Mouse (Mus musculus) CH12.LX (cell line): ENCODE results near the gene Slc2a12. TPM values are rescaled to one million over a fixed set of nuclear protein-coding genes. Genes with fewer than 3 reads are reported as not detected.

Experiments used
- DNase-seq: peaks from one replicate; pipeline ENCODE4 v3.0.0-alpha.2; 2013; ENCODE audit errors: extremely low read depth
- H3K27ac ChIP-seq: 2 replicates; pipeline ENCODE4 v1.5.1; 2012; ENCODE audit warnings: low read depth, mild to moderate bottlenecking, control low read depth, moderate library complexity; ENCODE audit not compliant: insufficient read depth
- H3K27me3 ChIP-seq: replicated peaks from 2 replicates; pipeline ENCODE3; 2012; ENCODE audit warnings: inconsistent platforms
- H3K36me3 ChIP-seq, 2 experiments: replicated peaks in 1 of 2; 2 replicates each; pipeline versions ENCODE3 to v1.6.1; 2012; ENCODE audit warnings: inconsistent platforms in 1 of 2, low read length in 1 of 2, mild to moderate bottlenecking in 1 of 2, mixed read lengths in 1 of 2, moderate library complexity in 1 of 2; ENCODE audit not compliant: control insufficient read depth in 1 of 2, insufficient read depth in 1 of 2
- H3K4me1 ChIP-seq, 2 experiments: 2 replicates each; pipeline ENCODE4 v1.6.1; 2012; ENCODE audit warnings: inconsistent platforms in 1 of 2, moderate library complexity in 1 of 2; ENCODE audit not compliant: insufficient read depth in 2 of 2, control insufficient read depth in 1 of 2
- H3K4me2 ChIP-seq: 2 replicates; pipeline ENCODE4 v1.6.1; 2012; ENCODE audit warnings: low read depth, mild to moderate bottlenecking, control low read depth; ENCODE audit not compliant: poor library complexity, insufficient read depth, severe bottlenecking
- H3K4me3 ChIP-seq, 3 experiments: fragments of 150-350 bp in 1 of 3; sonication (generic) in 1 of 3; replicated peaks in 1 of 3; 2 replicates each; pipeline versions ENCODE3 to v1.5.1; 2011 to 2012; ENCODE audit warnings: low read depth in 2 of 3, low read length in 2 of 3, mild to moderate bottlenecking in 2 of 3, moderate library complexity in 2 of 3, control low read depth in 1 of 3, improper control_type of control experiment in 1 of 3, inconsistent platforms in 1 of 3, mixed read lengths in 1 of 3; ENCODE audit not compliant: poor library complexity in 1 of 3
- H3K79me2 ChIP-seq: replicated peaks from 2 replicates; pipeline ENCODE4 v1.6.1; 2012; ENCODE audit warnings: mild to moderate bottlenecking, moderate library complexity; ENCODE audit not compliant: control insufficient read depth, poor library complexity, insufficient read depth, severe bottlenecking; ENCODE audit errors: extremely low read depth
- H3K9ac ChIP-seq: 2 replicates; pipeline ENCODE4 v1.6.1; 2012; ENCODE audit warnings: low read depth, mild to moderate bottlenecking, control low read depth, moderate library complexity; ENCODE audit not compliant: insufficient read depth
- H3K9me3 ChIP-seq: replicated peaks from 2 replicates; pipeline ENCODE3; 2012; ENCODE audit warnings: low read length, inconsistent platforms, mixed read lengths
- CHD1 ChIP-seq: IDR thresholded peaks from 2 replicates; pipeline ENCODE4 v1.6.1; 2012; ENCODE audit warnings: low read depth, low read length, improper control_type of control experiment, inconsistent platforms
- CHD2 ChIP-seq: IDR thresholded peaks from 2 replicates; pipeline ENCODE4 v1.6.1; 2011; ENCODE audit warnings: low read length, improper control_type of control experiment
- E2F4 ChIP-seq: IDR thresholded peaks from 2 replicates; pipeline ENCODE4 v1.6.1; 2011; ENCODE audit warnings: low read depth, low read length, improper control_type of control experiment; ENCODE audit not compliant: insufficient replicate concordance
- ELF1 ChIP-seq: IDR thresholded peaks from 2 replicates; pipeline ENCODE4 v1.6.1; 2014; ENCODE audit warnings: low read depth, mild to moderate bottlenecking, inconsistent platforms, low read length, improper control_type of control experiment
- ETS1 ChIP-seq: conservative IDR thresholded peaks from 2 replicates; pipeline ENCODE4 v1.6.1; 2012; ENCODE audit warnings: low read depth, mild to moderate bottlenecking, inconsistent platforms, low read length, improper control_type of control experiment, moderate library complexity
- GABPA ChIP-seq: IDR thresholded peaks from 2 replicates; pipeline ENCODE4 v1.6.1; 2012; ENCODE audit warnings: low read depth, low read length, improper control_type of control experiment, inconsistent platforms; ENCODE audit not compliant: insufficient replicate concordance
- HCFC1 ChIP-seq: IDR thresholded peaks from 2 replicates; pipeline ENCODE4 v1.6.1; 2012; ENCODE audit warnings: low read depth, mild to moderate bottlenecking, inconsistent platforms, low read length, improper control_type of control experiment
- JUN ChIP-seq: IDR thresholded peaks from 2 replicates; pipeline ENCODE4 v1.6.1; 2011; ENCODE audit warnings: low read depth, mild to moderate bottlenecking, low read length, improper control_type of control experiment, moderate library complexity; ENCODE audit not compliant: insufficient read depth
- JUND ChIP-seq: conservative IDR thresholded peaks from 2 replicates; pipeline ENCODE4 v1.6.1; 2011; ENCODE audit warnings: low read depth, low read length, improper control_type of control experiment
- MAX ChIP-seq: IDR thresholded peaks from 2 replicates; pipeline ENCODE4 v1.6.1; 2011; ENCODE audit warnings: low read length, improper control_type of control experiment
- MAZ ChIP-seq: IDR thresholded peaks from 2 replicates; pipeline ENCODE4 v1.6.1; 2012; ENCODE audit warnings: low read depth, mild to moderate bottlenecking, inconsistent platforms, low read length, improper control_type of control experiment, moderate library complexity
- MEF2A ChIP-seq: IDR thresholded peaks from 2 replicates; pipeline ENCODE4 v1.6.1; 2014; ENCODE audit warnings: low read depth, mild to moderate bottlenecking, inconsistent platforms, low read length, improper control_type of control experiment, borderline replicate concordance
- MYC ChIP-seq: IDR thresholded peaks from 2 replicates; pipeline ENCODE4 v1.6.1; 2011; ENCODE audit warnings: low read depth, mild to moderate bottlenecking, improper control_type of control experiment, low read length
- NRF1 ChIP-seq: IDR thresholded peaks from 2 replicates; pipeline ENCODE4 v1.6.1; 2014; ENCODE audit warnings: low read depth, mild to moderate bottlenecking, inconsistent platforms, low read length, improper control_type of control experiment, moderate library complexity
- POLR2A ChIP-seq: IDR thresholded peaks from 2 replicates; pipeline ENCODE4 v1.6.1; 2011; ENCODE audit warnings: low read depth, mild to moderate bottlenecking, improper control_type of control experiment, low read length
- RCOR1 ChIP-seq: conservative IDR thresholded peaks from 2 replicates; pipeline ENCODE4 v1.6.1; 2012; ENCODE audit warnings: low read depth, mild to moderate bottlenecking, inconsistent platforms, low read length, improper control_type of control experiment
- SIN3A ChIP-seq: IDR thresholded peaks from 2 replicates; pipeline ENCODE4 v1.6.1; 2012; ENCODE audit warnings: low read length, improper control_type of control experiment, inconsistent platforms
- SMC3 ChIP-seq: IDR thresholded peaks from 2 replicates; pipeline ENCODE4 v1.6.1; 2011; ENCODE audit warnings: low read depth, low read length, improper control_type of control experiment
- TBP ChIP-seq: conservative IDR thresholded peaks from 2 replicates; pipeline ENCODE4 v1.6.1; 2011; ENCODE audit warnings: low read depth, low read length, improper control_type of control experiment
- UBTF ChIP-seq: IDR thresholded peaks from 2 replicates; pipeline ENCODE4 v1.6.1; 2012; ENCODE audit warnings: low read depth, mild to moderate bottlenecking, inconsistent platforms, low read length, improper control_type of control experiment, moderate library complexity
- ZC3H11A ChIP-seq: IDR thresholded peaks from 2 replicates; pipeline ENCODE4 v1.6.1; 2012; ENCODE audit warnings: low read depth, mild to moderate bottlenecking, inconsistent platforms, low read length, improper control_type of control experiment
- ZKSCAN1 ChIP-seq: IDR thresholded peaks from 2 replicates; pipeline ENCODE4 v1.6.1; 2012; ENCODE audit warnings: low read depth, inconsistent platforms, low read length, improper control_type of control experiment, borderline replicate concordance
- ZMIZ1 ChIP-seq: IDR thresholded peaks from 2 replicates; pipeline ENCODE4 v1.6.1; 2012; ENCODE audit warnings: low read depth, mild to moderate bottlenecking, inconsistent platforms, low read length, improper control_type of control experiment
- dilution Hi-C: fragments of 300-500 bp; cut with MboI; formaldehyde crosslinking; loops from 2 replicates; pipeline ENCODE4 v1.14.3; 2020; ENCODE audit warnings: low sequenced_read_pairs; ENCODE audit not compliant: extremely low pct_unique_long_range_greater_than_20kb, extremely low pct_ligation_motif_present
- in situ Hi-C: fragments of 300-500 bp; cut with MboI; formaldehyde crosslinking; loops from 3 replicates; pipeline ENCODE4 v1.14.3; 2019; ENCODE audit warnings: low sequenced_read_pairs, low pct_ligation_motif_present, low pct_unique_long_range_greater_than_20kb, mixed read lengths
- polyA plus RNA-seq: library from polyadenylated mRNA; unstranded; fragments of >175 nt; gene quantifications from 2 replicates; pipeline ENCODE4 v1.2.1, GENCODE M21; 2012; ENCODE audit warnings: low read depth; ENCODE audit not compliant: insufficient read length
- total RNA-seq, 2 experiments: library from RNA; depleted of rRNA; stranded (reverse); fragments of 300-350 nt in 1 of 2; fragments of >200 nt in 1 of 2; gene quantifications; 2 replicates each; pipeline ENCODE4 v1.2.3; 2012 to 2014

Slc2a12 gene
- total and polyA plus RNA-seq, 3 experiments, result 0.25 TPM; not detected in 2

GRCm38 (mm10) chr10:22700773-22701172 lies 56.0 kb downstream of the Slc2a12 start:
- Histone ChIP-seq H3K4me3 (no peak overlapping the region), H3K4me2 (no peak overlapping the region), H3K4me1 (peaks cover 0 to 30% of the 10 kb centered on the region in 2 experiments; a peak in 3 of 4 replicates), H3K79me2 (no peaks in the 10 kb centered on the region), H3K36me3 (peaks cover 16 to 46% of the 10 kb centered on the region in 2 experiments), H3K27ac (no peak overlapping the region), H3K27me3 (no peaks in the 10 kb centered on the region), H3K9ac (no peak overlapping the region), H3K9me3 (no peaks in the 10 kb centered on the region)
- DNase-seq, result no peak
- in situ Hi-C loops (no loop called here), dilution Hi-C loops (no loop called here)
- TF ChIP-seq JUN (no peak), ZMIZ1 (no peak), CHD2 (no peak), GABPA (no peak)

GRCm38 (mm10) chr10:22701485-22702315 lies 56.9 kb downstream of the Slc2a12 start:
- Histone ChIP-seq H3K9ac (no peak overlapping the region), H3K4me1 (peaks cover 0 to 30% of the 10 kb centered on the region in 2 experiments; a peak in 3 of 4 replicates), H3K27ac (no peak overlapping the region), H3K4me3 (no peak overlapping the region), H3K4me2 (no peak overlapping the region), H3K27me3 (no peaks in the 10 kb centered on the region), H3K36me3 (peaks cover 24 to 55% of the 10 kb centered on the region in 2 experiments), H3K79me2 (no peaks in the 10 kb centered on the region), H3K9me3 (no peaks in the 10 kb centered on the region)
- TF ChIP-seq ZMIZ1 (no peak), SIN3A (no peak), MEF2A (no peak), MAZ (no peak), JUND (no peak), MYC (no peak), MAX (no peak), ZC3H11A (no peak)
- in situ Hi-C loops (no loop called here), dilution Hi-C loops (no loop called here)
- DNase-seq, result no peak

GRCm38 (mm10) chr10:22703844-22704243 lies 59.0 kb downstream of the Slc2a12 start:
- dilution Hi-C loops (no loop called here), in situ Hi-C loops (no loop called here)
- H3K4me1 ChIP-seq, result peaks cover 0 to 30% of the 10 kb centered on the region in 2 experiments; a peak in 3 of 4 replicates
- peaks cover 40 to 77% of the 10 kb centered on the region in 2 experiments for H3K36me3 ChIP-seq
- H3K79me2 ChIP-seq, result no peaks in the 10 kb centered on the region
- no peaks in the 10 kb centered on the region for H3K27me3 ChIP-seq
- DNase-seq, result no peak
- no peak overlapping the region for H3K4me3 ChIP-seq
- no peak for TF ChIP-seq ETS1
- no peak for TF ChIP-seq RCOR1
- no peak for TF ChIP-seq JUND
- TF ChIP-seq CHD2, result no peak
- TF ChIP-seq SMC3, result no peak
- no peak for TF ChIP-seq MAX
- no peak for TF ChIP-seq ZC3H11A
- TF ChIP-seq NRF1, result no peak
- no peak for TF ChIP-seq TBP
- no peak for TF ChIP-seq ELF1
- no peak for TF ChIP-seq MYC
- no peak for TF ChIP-seq MAZ
- TF ChIP-seq E2F4, result no peak
- TF ChIP-seq HCFC1, result no peak
- TF ChIP-seq CHD1, result no peak
- TF ChIP-seq ZMIZ1, result no peak
- TF ChIP-seq POLR2A, result no peak
- no peak for TF ChIP-seq ZKSCAN1
- no peak for TF ChIP-seq UBTF
- H3K27ac ChIP-seq, result no peak overlapping the region
- H3K4me2 ChIP-seq, result no peak overlapping the region
- H3K9me3 ChIP-seq, result no peaks in the 10 kb centered on the region
- no peak overlapping the region for H3K9ac ChIP-seq
